Mouse (Mus musculus): ENCODE results near the gene Sh3gl2. TPM values are rescaled to one million over a fixed set of nuclear protein-coding genes. Genes with fewer than 3 reads are reported as not detected.

The Sh3gl2 gene
- polyA plus RNA-seq, 1 experiment from 2014 or later: 6.3 TPM

GRCm38 (mm10) chr4:85255771-85256389 lies 51.0 kb downstream of the Sh3gl2 start:
- no peaks in the 10 kb centered on the region for H3K9me3 ChIP-seq (ENCODE audit: control insufficient read depth, low read length)
- no peak overlapping the region for H3K27ac ChIP-seq (ENCODE audit: low read length)
- no peaks in the 10 kb centered on the region for H3K27me3 ChIP-seq (ENCODE audit: control insufficient read depth, insufficient read depth, low read depth, low read length)
- H3K4me1 ChIP-seq (replicated peaks; ENCODE audit: control insufficient read depth, insufficient read depth, low read length): no peaks in the 10 kb centered on the region
- H3K4me2 ChIP-seq (ENCODE audit: low read depth, low read length): no peak overlapping the region
- H3K36me3 ChIP-seq (ENCODE audit: control insufficient read depth, insufficient read depth, low read length): no peaks in the 10 kb centered on the region
- no peak overlapping the region for H3K9ac ChIP-seq (ENCODE audit: low read length)
- H3K4me3 ChIP-seq (ENCODE audit: low read length): no peak overlapping the region
- ATAC-seq (ENCODE audit: low read depth): no peak
- 84% methylated on average over 8 of the region's 8 CpGs for WGBS

DNA sequence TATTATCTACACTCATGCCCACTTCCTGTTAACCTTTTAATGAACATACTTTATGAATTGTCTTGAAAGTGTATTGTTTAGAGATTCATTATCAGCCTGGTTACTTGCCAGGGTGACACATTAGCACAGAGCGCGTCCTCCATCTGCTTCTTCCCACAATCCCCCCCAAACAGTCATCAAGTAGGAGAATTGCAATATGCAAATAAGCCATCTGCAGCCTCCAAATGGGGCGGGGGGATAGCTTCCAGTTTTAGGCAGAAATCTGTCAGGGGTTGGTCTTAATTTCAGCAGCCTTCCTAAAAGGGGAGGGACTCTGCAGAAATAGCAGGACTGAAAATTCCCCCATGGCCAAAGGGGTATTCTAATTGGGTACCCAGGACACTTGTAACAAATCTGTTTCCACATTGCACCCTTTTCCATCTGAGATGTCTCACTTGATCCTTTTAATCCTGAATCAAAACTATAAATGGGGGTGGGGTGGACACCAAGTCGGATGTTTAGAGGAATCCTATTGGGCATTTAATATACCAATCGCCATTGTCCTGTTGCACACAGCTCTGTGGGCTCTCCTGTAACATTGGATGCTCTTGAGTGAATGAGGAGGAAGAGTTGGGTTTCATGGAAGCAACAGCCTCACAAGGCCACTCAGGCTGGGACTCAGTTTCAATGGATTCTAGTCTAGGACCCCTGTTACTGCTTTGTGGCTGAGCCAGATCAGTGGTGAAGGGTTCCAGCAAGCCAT lies 51.7 kb downstream of the Sh3gl2 start:
- Histone ChIP-seq H3K9me3 (ENCODE audit: control insufficient read depth, low read length) (no peaks in the 10 kb centered on the region), H3K36me3 (ENCODE audit: control insufficient read depth, insufficient read depth, low read length) (no peaks in the 10 kb centered on the region), H3K4me2 (ENCODE audit: low read depth, low read length) (no peak overlapping the region), H3K4me3 (ENCODE audit: low read length) (no peak overlapping the region), H3K27ac (ENCODE audit: low read length) (no peak overlapping the region), H3K9ac (ENCODE audit: low read length) (no peak overlapping the region), H3K27me3 (ENCODE audit: control insufficient read depth, insufficient read depth, low read depth, low read length) (no peaks in the 10 kb centered on the region), H3K4me1 (replicated peaks; ENCODE audit: control insufficient read depth, insufficient read depth, low read length) (no peaks in the 10 kb centered on the region)
- ATAC-seq (ENCODE audit: low read depth): no peak
- 71% methylated on average over 5 of the region's 5 CpGs for WGBS

- Histone ChIP-seq H3K27ac (ENCODE audit: low read length) (no peak overlapping the region), H3K4me3 (ENCODE audit: low read length) (no peak overlapping the region), H3K27me3 (ENCODE audit: control insufficient read depth, insufficient read depth, low read depth, low read length) (no peaks in the 10 kb centered on the region), H3K9ac (ENCODE audit: low read length) (no peak overlapping the region), H3K4me2 (ENCODE audit: low read depth, low read length) (no peak overlapping the region), H3K4me1 (replicated peaks; ENCODE audit: control insufficient read depth, insufficient read depth, low read length) (no peaks in the 10 kb centered on the region), H3K9me3 (ENCODE audit: control insufficient read depth, low read length) (no peaks in the 10 kb centered on the region), H3K36me3 (ENCODE audit: control insufficient read depth, insufficient read depth, low read length) (no peaks in the 10 kb centered on the region)
- ATAC-seq (ENCODE audit: low read depth): no peak
- WGBS: 94% methylated on average over 3 of the region's 4 CpGs
Observed at GRCm38 (mm10) chr4:85257771-85258341, 52.9 kb downstream of the Sh3gl2 start.

- ATAC-seq (ENCODE audit: low read depth): no peak
- Histone ChIP-seq H3K4me1 (replicated peaks; ENCODE audit: control insufficient read depth, insufficient read depth, low read length) (no peaks in the 10 kb centered on the region), H3K27me3 (ENCODE audit: control insufficient read depth, insufficient read depth, low read depth, low read length) (no peaks in the 10 kb centered on the region), H3K4me3 (ENCODE audit: low read length) (no peak overlapping the region), H3K9ac (ENCODE audit: low read length) (no peak overlapping the region), H3K27ac (ENCODE audit: low read length) (no peak overlapping the region), H3K4me2 (ENCODE audit: low read depth, low read length) (no peak overlapping the region), H3K9me3 (ENCODE audit: control insufficient read depth, low read length) (no peaks in the 10 kb centered on the region), H3K36me3 (ENCODE audit: control insufficient read depth, insufficient read depth, low read length) (no peaks in the 10 kb centered on the region)
- 87% methylated on average over 12 of the region's 12 CpGs for WGBS
Observed at GRCm38 (mm10) chr4:85260687-85261658, 56.0 kb downstream of the Sh3gl2 start.

DNA sequence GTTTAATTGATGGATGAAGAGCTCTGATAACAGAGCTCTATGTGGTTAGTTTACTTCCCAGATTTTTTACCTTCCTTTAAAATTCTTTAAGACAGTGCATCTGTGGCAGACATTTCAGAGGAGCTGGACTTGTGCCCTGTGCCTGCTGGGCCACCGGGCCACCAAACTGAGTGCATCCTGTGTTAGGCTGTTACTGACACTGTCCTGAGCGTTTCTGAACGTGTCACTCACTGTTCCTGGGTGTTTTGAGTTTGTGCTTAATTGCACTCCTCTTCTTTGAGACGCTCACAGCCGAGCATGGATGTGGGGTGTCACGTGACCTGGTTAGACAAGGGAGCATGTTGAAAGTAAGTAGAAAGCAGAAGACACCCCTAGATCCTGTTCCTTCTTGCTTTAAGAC lies 57.2 kb downstream of the Sh3gl2 start:
- no peak overlapping the region for H3K4me3 ChIP-seq (ENCODE audit: low read length)
- H3K27me3 ChIP-seq (ENCODE audit: control insufficient read depth, insufficient read depth, low read depth, low read length): no peaks in the 10 kb centered on the region
- 57% methylated on average over 6 of the region's 6 CpGs for WGBS
- no peak for ATAC-seq (ENCODE audit: low read depth)
- no peaks in the 10 kb centered on the region for H3K36me3 ChIP-seq (ENCODE audit: control insufficient read depth, insufficient read depth, low read length)
- no peak overlapping the region for H3K9ac ChIP-seq (ENCODE audit: low read length)
- no peaks in the 10 kb centered on the region for H3K9me3 ChIP-seq (ENCODE audit: control insufficient read depth, low read length)
- H3K27ac ChIP-seq (ENCODE audit: low read length): no peak overlapping the region
- H3K4me2 ChIP-seq (ENCODE audit: low read depth, low read length): no peak overlapping the region
- H3K4me1 ChIP-seq (replicated peaks; ENCODE audit: control insufficient read depth, insufficient read depth, low read length): no peaks in the 10 kb centered on the region

- Histone ChIP-seq H3K4me1 (replicated peaks; ENCODE audit: control insufficient read depth, insufficient read depth, low read length) (no peaks in the 10 kb centered on the region), H3K36me3 (ENCODE audit: control insufficient read depth, insufficient read depth, low read length) (no peaks in the 10 kb centered on the region), H3K4me3 (ENCODE audit: low read length) (no peak overlapping the region), H3K4me2 (ENCODE audit: low read depth, low read length) (no peak overlapping the region), H3K27ac (ENCODE audit: low read length) (no peak overlapping the region), H3K9me3 (ENCODE audit: control insufficient read depth, low read length) (no peaks in the 10 kb centered on the region), H3K27me3 (ENCODE audit: control insufficient read depth, insufficient read depth, low read depth, low read length) (no peaks in the 10 kb centered on the region), H3K9ac (ENCODE audit: low read length) (no peak overlapping the region)
- ATAC-seq (ENCODE audit: low read depth): no peak
- 86% methylated on average over 13 of the region's 13 CpGs for WGBS
Observed at GRCm38 (mm10) chr4:85262606-85263005, 57.7 kb downstream of the Sh3gl2 start.

- no peaks in the 10 kb centered on the region for H3K36me3 ChIP-seq (ENCODE audit: control insufficient read depth, insufficient read depth, low read length)
- H3K9me3 ChIP-seq (ENCODE audit: control insufficient read depth, low read length): no peaks in the 10 kb centered on the region
- H3K27me3 ChIP-seq (ENCODE audit: control insufficient read depth, insufficient read depth, low read depth, low read length): no peaks in the 10 kb centered on the region
- 89% methylated on average over 2 of the region's 2 CpGs for WGBS
- no peak for ATAC-seq (ENCODE audit: low read depth)
- H3K4me3 ChIP-seq (ENCODE audit: low read length): no peak overlapping the region
- no peaks in the 10 kb centered on the region for H3K4me1 ChIP-seq (replicated peaks; ENCODE audit: control insufficient read depth, insufficient read depth, low read length)
- no peak overlapping the region for H3K4me2 ChIP-seq (ENCODE audit: low read depth, low read length)
- H3K9ac ChIP-seq (ENCODE audit: low read length): no peak overlapping the region
- H3K27ac ChIP-seq (ENCODE audit: low read length): no peak overlapping the region
Observed at GRCm38 (mm10) chr4:85267456-85267855, 62.5 kb downstream of the Sh3gl2 start.

DNA sequence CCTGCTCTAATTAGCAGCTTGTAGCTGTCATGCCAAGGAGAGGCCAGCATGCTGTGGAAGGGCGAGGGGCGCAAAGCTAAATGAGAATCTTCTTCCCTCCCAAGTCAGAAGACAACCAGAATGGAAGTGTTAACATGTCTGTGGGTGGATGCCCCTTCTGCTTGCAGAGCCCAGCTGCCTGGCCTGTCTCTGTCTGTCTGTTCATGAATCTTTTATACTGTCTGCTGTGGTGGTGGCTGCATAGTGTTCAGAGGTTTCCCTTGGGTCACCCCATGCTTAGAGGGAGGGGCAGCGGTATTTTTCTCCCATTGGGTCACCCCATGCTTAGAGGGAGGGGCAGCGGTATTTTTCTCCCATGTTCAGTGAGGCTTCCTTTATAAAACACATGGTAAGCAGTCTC lies 68.0 kb downstream of the Sh3gl2 start:
- ATAC-seq (ENCODE audit: low read depth): no peak
- Histone ChIP-seq H3K27me3 (ENCODE audit: control insufficient read depth, insufficient read depth, low read depth, low read length) (no peaks in the 10 kb centered on the region), H3K9ac (ENCODE audit: low read length) (no peak overlapping the region), H3K9me3 (ENCODE audit: control insufficient read depth, low read length) (no peaks in the 10 kb centered on the region), H3K27ac (ENCODE audit: low read length) (no peak overlapping the region), H3K4me1 (replicated peaks; ENCODE audit: control insufficient read depth, insufficient read depth, low read length) (no peaks in the 10 kb centered on the region), H3K36me3 (ENCODE audit: control insufficient read depth, insufficient read depth, low read length) (no peaks in the 10 kb centered on the region), H3K4me2 (ENCODE audit: low read depth, low read length) (no peak overlapping the region), H3K4me3 (ENCODE audit: low read length) (no peak overlapping the region)
- WGBS: 96% methylated on average over 4 of the region's 4 CpGs

GRCm38 (mm10) chr4:85273452-85273851 lies 68.5 kb downstream of the Sh3gl2 start:
- 69% methylated on average over 3 of the region's 3 CpGs for WGBS
- no peak overlapping the region for H3K4me2 ChIP-seq (ENCODE audit: low read depth, low read length)
- no peak overlapping the region for H3K9ac ChIP-seq (ENCODE audit: low read length)
- no peak overlapping the region for H3K27ac ChIP-seq (ENCODE audit: low read length)
- H3K4me3 ChIP-seq (ENCODE audit: low read length): no peak overlapping the region
- no peaks in the 10 kb centered on the region for H3K36me3 ChIP-seq (ENCODE audit: control insufficient read depth, insufficient read depth, low read length)
- H3K27me3 ChIP-seq (ENCODE audit: control insufficient read depth, insufficient read depth, low read depth, low read length): no peaks in the 10 kb centered on the region
- no peaks in the 10 kb centered on the region for H3K9me3 ChIP-seq (ENCODE audit: control insufficient read depth, low read length)
- H3K4me1 ChIP-seq (replicated peaks; ENCODE audit: control insufficient read depth, insufficient read depth, low read length): no peaks in the 10 kb centered on the region
- no peak for ATAC-seq (ENCODE audit: low read depth)

Data from lung, embryonic 16.5 days (tissue).